Mouse (Mus musculus) heart, postnatal 4 days (tissue): ENCODE measurements around the gene Gabra4. TPM values are rescaled to one million over a fixed set of nuclear protein-coding genes. Genes with fewer than 3 reads are reported as not detected.

Experiments used
- total RNA-seq, 2 experiments: library from RNA; stranded (reverse); gene quantifications; 2 replicates each; pipeline ENCODE4 v1.2.3; 2021

Gene Gabra4
- total RNA-seq, 2 experiments from 2014 or later = 0.31 to 0.59 TPM

Other genes with a start within 250 kb of the Gabra4 start
- gene Cox7b2, start 110.1 kb downstream of the Gabra4 start, total RNA-seq = not detected
- under 1 TPM; 0.14 to 0.38 TPM for gene Gabrb1, start 195 bp downstream of the Gabra4 start, total RNA-seq